In genomic region chr14:25548650-25549049, GRCm38 (mm10) we compare ENCODE assay signal across 8 mouse cellular contexts.
DNase-seq lines count a peak whose midpoint lies in the region; ATAC-seq and TF ChIP-seq lines count a peak whose summit lies in the region.

No protein-coding gene starts in this region.

- no peak for ATAC-seq in embryonic facial prominence, embryonic 14.5 days (ENCODE audit: low read depth)
- ATAC-seq in neural tube, embryonic 14.5 days (ENCODE audit: low read depth), result no peak

- H3K27me3 ChIP-seq in embryonic facial prominence, embryonic 14.5 days (replicated peaks; ENCODE audit: control insufficient read depth, insufficient read depth, low read length), result no peaks in the 10 kb centered on the region
- H3K27me3 ChIP-seq in neural tube, embryonic 14.5 days (ENCODE audit: control insufficient read depth, insufficient read depth, low read length), result no peaks in the 10 kb centered on the region

- no peak for TF ChIP-seq CTCF in layer of hippocampus, adult 2 months (conservative IDR thresholded peaks at IDR 0.05)

- H3K4me3 ChIP-seq in layer of hippocampus, adult 2 months, result no peak overlapping the region
- H3K4me3 ChIP-seq in embryonic facial prominence, embryonic 14.5 days (ENCODE audit: low read depth, low read length), result no peak overlapping the region
- no peak overlapping the region for H3K4me3 ChIP-seq in neural tube, embryonic 14.5 days (ENCODE audit: low read depth, low read length)

- peaks cover 28% of the 10 kb centered on the region for H3K36me3 ChIP-seq in embryonic facial prominence, embryonic 14.5 days (ENCODE audit: control insufficient read depth, insufficient read depth, low read length)
- no peaks in the 10 kb centered on the region for H3K36me3 ChIP-seq in neural tube, embryonic 14.5 days (ENCODE audit: control insufficient read depth, insufficient read depth, low read length)

- peaks cover 58% of the 10 kb centered on the region for H3K4me1 ChIP-seq in embryonic facial prominence, embryonic 14.5 days (ENCODE audit: control insufficient read depth, insufficient read depth, low read length)
- H3K4me1 ChIP-seq in neural tube, embryonic 14.5 days (ENCODE audit: control insufficient read depth, insufficient read depth, low read length), result peaks cover 46% of the 10 kb centered on the region

- DNase-seq in layer of hippocampus, adult 2 months (ENCODE audit: low spot score in 2 of 2), result no peak
- DNase-seq in layer of hippocampus, postnatal 25 days (ENCODE audit: extremely low spot score in 1 of 2, low spot score in 1 of 2), result no peak
- no peak for DNase-seq in embryonic facial prominence, embryonic 14.5 days (ENCODE audit: low spot score)
- DNase-seq in kidney, adult 8-10 months, result peak; percentile 71 to 77
- DNase-seq in frontal cortex, postnatal 10 days (ENCODE audit: low spot score in 2 of 2), result no peak
- DNase-seq in lung, postnatal 10 days, result no peak
- no peak for DNase-seq in layer of hippocampus, adult 9-10 months (ENCODE audit: low spot score)

- H3K4me2 ChIP-seq in embryonic facial prominence, embryonic 14.5 days (ENCODE audit: low read depth, low read length), result no peak overlapping the region
- no peak overlapping the region for H3K4me2 ChIP-seq in neural tube, embryonic 14.5 days (ENCODE audit: low read depth, low read length)

- peak overlapping the region; percentile 36 for H3K27ac ChIP-seq in layer of hippocampus, adult 2 months
- H3K27ac ChIP-seq in embryonic facial prominence, embryonic 14.5 days (replicated peaks; ENCODE audit: low read depth, low read length), result peak overlapping the region; percentile 35
- H3K27ac ChIP-seq in neural tube, embryonic 14.5 days (ENCODE audit: low read depth, low read length), result peak overlapping the region; percentile 66

- 63% methylated on average over 6 of the region's 6 CpGs for WGBS in embryonic facial prominence, embryonic 14.5 days
- 42% methylated on average over 6 of the region's 6 CpGs for WGBS in neural tube, embryonic 14.5 days

- no peak overlapping the region for H3K9ac ChIP-seq in embryonic facial prominence, embryonic 14.5 days (ENCODE audit: low read depth, low read length)
- H3K9ac ChIP-seq in neural tube, embryonic 14.5 days (replicated peaks; ENCODE audit: low read depth, low read length), result no peak overlapping the region

- no peaks in the 10 kb centered on the region for H3K9me3 ChIP-seq in embryonic facial prominence, embryonic 14.5 days (ENCODE audit: control insufficient read depth, low read length)
- H3K9me3 ChIP-seq in neural tube, embryonic 14.5 days (ENCODE audit: control insufficient read depth, low read length), result no peaks in the 10 kb centered on the region

Comparison
In these comparisons a context has a peak if more than half of its experiments do, and no peak if none do; other contexts are left out.
1. DNase-seq: peak in kidney, adult 8-10 months (2 of 2); none in layer of hippocampus, adult 2 months (0 of 2), layer of hippocampus, postnatal 25 days (0 of 2), embryonic facial prominence, embryonic 14.5 days (single experiment), frontal cortex, postnatal 10 days (0 of 2), lung, postnatal 10 days (single experiment) and layer of hippocampus, adult 9-10 months (single experiment).
2. Peak in every context shown above with its lines, with median percentiles within 50 percentile points of each other: H3K27ac ChIP-seq.